Mouse (Mus musculus): ENCODE measurements around the gene Cklf. TPM values are rescaled to one million over a fixed set of nuclear protein-coding genes. Genes with fewer than 3 reads are reported as not detected.
"Not testable (repeated sequence)": the region's sequence is repeated elsewhere in the genome, so short reads cannot be mapped to it uniquely, and the experiment has no call there.

Gene Cklf
- polyA plus RNA-seq, 1 experiment from 2014 or later = 32.5 TPM

DNA sequence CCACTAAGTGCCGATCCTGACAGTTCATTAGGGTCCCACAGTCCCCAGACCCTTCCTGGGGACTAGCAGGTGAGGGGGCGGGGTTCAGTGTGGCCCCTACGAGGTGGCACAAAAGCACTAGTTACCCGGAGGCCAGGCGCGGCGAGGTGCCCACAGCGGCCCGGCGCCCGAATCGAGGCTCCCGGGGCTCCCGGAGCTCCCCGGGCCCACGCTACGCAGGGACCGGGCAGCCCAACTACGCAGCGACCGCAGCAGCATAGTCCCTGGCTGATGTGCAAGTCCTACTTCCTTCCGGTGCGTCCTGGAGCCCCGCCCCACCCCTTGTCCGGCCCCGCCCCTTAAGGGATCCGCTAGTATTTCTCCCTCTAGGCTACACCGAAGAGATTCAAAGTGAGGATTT, 2.4 kb upstream of the Cklf start, which contains the start of gene Tk2:
Tk2 (minus strand) TSS at position 283 of the 400 bp plus-strand sequence.
- 0% methylated on average over 28 of the region's 28 CpGs for WGBS
- DNase-seq (ENCODE audit: low spot score) = peak; percentile 83
- Histone ChIP-seq H3K36me3 (ENCODE audit: control insufficient read depth, insufficient read depth, low read length) (no peaks in the 10 kb centered on the region), H3K4me1 (replicated peaks; ENCODE audit: control insufficient read depth, insufficient read depth, low read length) (peaks cover 17% of the 10 kb centered on the region), H3K4me2 (peak within 1 kb of the TSS; percentile 79), H3K27me3 (replicated peaks; ENCODE audit: control insufficient read depth, insufficient read depth, low read length) (no peaks in the 10 kb centered on the region), H3K27ac (ENCODE audit: low read depth, low read length) (no peak within 1 kb of the TSS), H3K4me3 (ENCODE audit: low read depth, low read length) (peak within 1 kb of the TSS; percentile 66), H3K9ac (ENCODE audit: low read depth, low read length) (peak within 1 kb of the TSS; percentile 77), H3K9me3 (ENCODE audit: control insufficient read depth, low read length) (no peaks in the 10 kb centered on the region)
- ATAC-seq (replicated peaks; ENCODE audit: low FRiP score) = peak; percentile 87

DNA sequence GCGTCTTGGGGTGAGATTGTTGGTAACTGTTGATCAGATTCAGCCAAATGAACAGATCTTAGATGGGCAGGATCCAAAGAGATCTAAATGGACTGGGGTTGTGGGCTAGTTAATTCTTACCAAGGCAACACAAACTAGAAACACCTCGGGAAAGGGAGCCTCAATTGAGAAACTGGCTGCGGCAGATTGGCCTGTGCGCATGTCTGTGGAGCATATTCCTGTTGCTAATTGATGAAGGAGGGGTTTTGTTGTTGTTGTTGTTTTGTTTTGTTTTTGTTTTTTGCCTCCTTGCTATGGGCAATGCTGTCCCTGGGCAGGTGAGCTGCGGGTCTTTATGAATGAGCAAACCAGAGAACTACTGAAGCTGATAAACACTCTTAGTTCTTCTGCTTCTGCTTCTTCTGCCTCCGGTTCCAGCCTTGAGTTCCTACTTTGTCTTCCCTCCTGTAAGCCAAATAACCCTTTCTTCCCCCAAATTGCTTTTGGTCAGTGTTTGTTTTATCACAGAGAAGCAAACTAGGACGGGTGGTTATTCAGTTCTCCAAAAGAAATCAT, 1.1 kb upstream of the Cklf start:
- 78% methylated on average over 7 of the region's 7 CpGs for WGBS
- H3K4me1 ChIP-seq (replicated peaks; ENCODE audit: control insufficient read depth, insufficient read depth, low read length) = peaks cover 17% of the 10 kb centered on the region
- no peak overlapping the region for H3K4me3 ChIP-seq (ENCODE audit: low read depth, low read length)
- H3K9ac ChIP-seq (ENCODE audit: low read depth, low read length) = no peak overlapping the region
- no peaks in the 10 kb centered on the region for H3K36me3 ChIP-seq (ENCODE audit: control insufficient read depth, insufficient read depth, low read length)
- H3K27me3 ChIP-seq (replicated peaks; ENCODE audit: control insufficient read depth, insufficient read depth, low read length) = no peaks in the 10 kb centered on the region
- no peaks in the 10 kb centered on the region for H3K9me3 ChIP-seq (ENCODE audit: control insufficient read depth, low read length)
- no peak for ATAC-seq (replicated peaks; ENCODE audit: low FRiP score)
- no peak for DNase-seq (ENCODE audit: low spot score)
- no peak overlapping the region for H3K27ac ChIP-seq (ENCODE audit: low read depth, low read length)
- H3K4me2 ChIP-seq = no peak overlapping the region

DNA sequence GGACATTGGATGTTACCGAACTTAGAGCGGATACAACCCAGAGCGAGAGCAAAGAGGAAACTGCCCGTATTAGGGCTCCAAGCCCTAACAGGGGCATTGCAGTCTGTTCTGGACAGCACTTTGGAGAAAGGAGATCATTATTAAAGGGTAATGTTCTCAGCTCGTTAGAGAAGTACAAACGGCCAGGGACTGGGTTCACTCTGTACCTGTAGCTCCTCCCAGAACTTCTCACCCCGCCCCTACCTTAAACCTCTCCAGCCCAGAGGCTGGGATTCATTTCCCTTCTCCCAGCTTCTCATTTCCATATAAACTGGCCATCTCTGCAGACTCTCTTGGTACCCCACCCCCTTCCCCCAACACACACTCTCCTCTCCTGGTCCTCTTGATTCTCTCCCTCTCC, 800 bp downstream of the Cklf start:
- Histone ChIP-seq H3K4me2 (peak overlapping the region; percentile 91), H3K27ac (ENCODE audit: low read depth, low read length) (no peak overlapping the region), H3K4me1 (replicated peaks; ENCODE audit: control insufficient read depth, insufficient read depth, low read length) (peaks cover 17% of the 10 kb centered on the region), H3K9me3 (ENCODE audit: control insufficient read depth, low read length) (no peaks in the 10 kb centered on the region), H3K36me3 (ENCODE audit: control insufficient read depth, insufficient read depth, low read length) (no peaks in the 10 kb centered on the region), H3K4me3 (ENCODE audit: low read depth, low read length) (peak overlapping the region; percentile 67), H3K9ac (ENCODE audit: low read depth, low read length) (peak overlapping the region; percentile 68), H3K27me3 (replicated peaks; ENCODE audit: control insufficient read depth, insufficient read depth, low read length) (no peaks in the 10 kb centered on the region)
- ATAC-seq (replicated peaks; ENCODE audit: low FRiP score) (no peak), DNase-seq (ENCODE audit: low spot score) (no peak)
- 0% methylated on average over 7 of the region's 7 CpGs for WGBS

DNA sequence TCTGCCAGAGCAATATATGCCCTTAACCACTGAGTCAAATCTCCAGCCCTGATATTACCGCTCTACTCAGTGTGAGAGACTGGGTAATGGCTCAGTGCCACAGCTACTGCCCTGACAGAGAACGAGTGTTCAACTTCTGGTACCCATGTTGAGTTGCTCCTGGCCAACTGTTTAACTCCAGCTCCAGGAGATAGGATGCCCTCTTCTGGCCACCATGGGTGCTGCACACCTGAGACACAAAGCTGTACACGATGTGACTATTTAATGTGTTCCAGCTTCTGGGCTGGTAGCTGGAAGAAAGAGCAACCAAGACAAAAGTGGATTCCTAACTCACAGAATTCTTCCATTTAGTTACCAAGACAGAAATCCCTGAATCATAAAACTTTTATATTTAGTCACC, 2.4 kb downstream of the Cklf start:
- ATAC-seq (replicated peaks; ENCODE audit: low FRiP score) (no peak), DNase-seq (ENCODE audit: low spot score) (peak; percentile 34)
- H3K4me2 ChIP-seq = no peak overlapping the region
- no peak overlapping the region for H3K4me3 ChIP-seq (ENCODE audit: low read depth, low read length)
- H3K9ac ChIP-seq (ENCODE audit: low read depth, low read length) = no peak overlapping the region
- no peak overlapping the region for H3K27ac ChIP-seq (ENCODE audit: low read depth, low read length)
- no peaks in the 10 kb centered on the region for H3K27me3 ChIP-seq (replicated peaks; ENCODE audit: control insufficient read depth, insufficient read depth, low read length)
- H3K9me3 ChIP-seq (ENCODE audit: control insufficient read depth, low read length) = no peaks in the 10 kb centered on the region
- WGBS = 77% methylated on average over 3 of the region's 3 CpGs
- H3K4me1 ChIP-seq (replicated peaks; ENCODE audit: control insufficient read depth, insufficient read depth, low read length) = peaks cover 7% of the 10 kb centered on the region; the same call in 1 of the 2 replicates
- H3K36me3 ChIP-seq (ENCODE audit: control insufficient read depth, insufficient read depth, low read length) = peaks cover under 1% of the 10 kb centered on the region

DNA sequence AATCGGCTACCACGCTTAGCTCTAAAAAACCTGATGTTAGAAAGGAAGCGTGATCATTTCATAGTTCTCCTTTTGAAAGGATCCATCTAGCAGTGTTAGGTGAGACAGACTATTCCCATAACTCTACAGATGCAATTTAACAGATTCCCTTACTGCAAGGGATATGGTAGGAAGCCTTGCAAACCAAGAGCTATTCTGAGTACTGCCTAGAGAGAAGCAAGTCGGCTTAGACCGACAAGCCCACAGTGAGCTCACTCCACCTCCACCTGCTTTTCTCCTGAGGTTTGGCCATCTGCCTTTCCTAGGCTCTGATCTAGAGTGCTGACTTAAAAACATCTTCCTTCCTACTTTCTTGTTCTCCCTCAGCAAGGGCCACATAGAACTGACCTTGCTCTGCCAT, 11.1 kb downstream of the Cklf start:
- H3K4me2 ChIP-seq; H3K27me3 ChIP-seq (replicated peaks; ENCODE audit: control insufficient read depth, insufficient read depth, low read length); ATAC-seq (replicated peaks; ENCODE audit: low FRiP score): not testable (repeated sequence)

DNA sequence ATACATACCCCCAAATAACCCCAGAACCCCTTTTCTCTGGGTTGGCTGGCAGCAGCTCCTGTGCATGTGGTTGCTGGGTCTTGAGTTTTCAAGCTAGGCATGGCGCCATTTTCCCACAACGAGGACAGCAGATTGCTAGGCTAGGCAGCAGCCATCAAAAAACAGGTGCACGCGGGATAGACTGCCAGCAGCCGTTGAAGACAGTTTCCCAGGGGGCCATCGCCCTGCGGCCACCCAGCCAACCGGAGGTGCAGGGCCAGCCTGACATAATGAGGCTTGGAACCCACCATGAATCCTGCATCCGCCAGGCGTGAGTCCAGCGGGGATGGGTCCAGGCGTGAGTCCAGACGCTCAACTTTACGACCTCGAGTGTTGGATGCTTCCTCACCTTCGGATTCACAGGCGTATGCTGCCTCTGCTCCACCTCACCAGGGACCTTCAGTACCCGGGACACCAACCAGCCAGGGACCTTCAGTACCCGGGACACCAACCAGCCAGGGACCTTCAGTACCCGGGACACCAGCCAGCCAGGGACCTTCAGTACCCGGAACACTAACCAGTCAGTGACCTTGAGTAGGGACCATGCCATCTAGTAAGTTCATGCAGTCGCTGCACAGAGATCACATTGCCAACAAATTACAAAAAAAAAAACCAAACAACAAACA, 13.7 kb downstream of the Cklf start:
- DNase-seq (ENCODE audit: low spot score); H3K27ac ChIP-seq (ENCODE audit: low read depth, low read length); ATAC-seq (replicated peaks; ENCODE audit: low FRiP score); H3K4me2 ChIP-seq; H3K4me1 ChIP-seq (replicated peaks; ENCODE audit: control insufficient read depth, insufficient read depth, low read length); H3K4me3 ChIP-seq (ENCODE audit: low read depth, low read length); H3K9me3 ChIP-seq (ENCODE audit: control insufficient read depth, low read length); H3K27me3 ChIP-seq (replicated peaks; ENCODE audit: control insufficient read depth, insufficient read depth, low read length); H3K36me3 ChIP-seq (ENCODE audit: control insufficient read depth, insufficient read depth, low read length); H3K9ac ChIP-seq (ENCODE audit: low read depth, low read length): not testable (repeated sequence)
- WGBS = 96% methylated on average over 22 of the region's 22 CpGs

More for the DNA sequence above, 11.1 kb downstream of the Cklf start:
- not testable (repeated sequence) for H3K9ac ChIP-seq (ENCODE audit: low read depth, low read length); H3K27ac ChIP-seq (ENCODE audit: low read depth, low read length); H3K4me1 ChIP-seq (replicated peaks; ENCODE audit: control insufficient read depth, insufficient read depth, low read length); H3K9me3 ChIP-seq (ENCODE audit: control insufficient read depth, low read length); DNase-seq (ENCODE audit: low spot score); H3K4me3 ChIP-seq (ENCODE audit: low read depth, low read length)
- WGBS = 93% methylated on average over 5 of the region's 5 CpGs
- H3K36me3 ChIP-seq (ENCODE audit: control insufficient read depth, insufficient read depth, low read length) = peaks cover 15% of the 10 kb centered on the region

DNA sequence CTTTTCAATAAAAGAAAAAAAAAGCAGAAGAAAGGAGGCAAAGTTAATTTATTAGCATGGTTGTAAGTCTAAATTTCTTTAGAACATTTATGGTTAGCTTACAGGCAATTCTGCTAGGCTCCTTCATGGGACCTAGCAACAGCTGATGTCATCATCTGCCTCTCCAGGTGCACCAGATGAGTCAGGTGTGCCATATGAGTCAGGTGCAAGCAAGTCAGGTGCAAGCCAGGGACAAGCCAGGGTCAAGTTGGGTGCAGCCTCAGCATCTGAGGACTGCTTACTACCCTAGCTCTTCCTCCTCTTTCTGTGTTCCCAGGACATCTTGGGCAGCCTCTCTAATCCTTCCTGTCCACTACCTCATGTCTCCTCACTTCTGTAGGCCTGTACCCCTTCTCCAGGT, 17.7 kb downstream of the Cklf start:
- peaks cover 5% of the 10 kb centered on the region for H3K36me3 ChIP-seq (ENCODE audit: control insufficient read depth, insufficient read depth, low read length)
- H3K27me3 ChIP-seq (replicated peaks; ENCODE audit: control insufficient read depth, insufficient read depth, low read length) = no peaks in the 10 kb centered on the region
- no peak overlapping the region for H3K9ac ChIP-seq (ENCODE audit: low read depth, low read length)
- no peaks in the 10 kb centered on the region for H3K4me1 ChIP-seq (replicated peaks; ENCODE audit: control insufficient read depth, insufficient read depth, low read length)
- ATAC-seq (replicated peaks; ENCODE audit: low FRiP score) (no peak), DNase-seq (ENCODE audit: low spot score) (no peak)
- H3K4me2 ChIP-seq = no peak overlapping the region
- H3K27ac ChIP-seq (ENCODE audit: low read depth, low read length) = no peak overlapping the region
- no peak overlapping the region for H3K4me3 ChIP-seq (ENCODE audit: low read depth, low read length)
- H3K9me3 ChIP-seq (ENCODE audit: control insufficient read depth, low read length) = no peaks in the 10 kb centered on the region

DNA sequence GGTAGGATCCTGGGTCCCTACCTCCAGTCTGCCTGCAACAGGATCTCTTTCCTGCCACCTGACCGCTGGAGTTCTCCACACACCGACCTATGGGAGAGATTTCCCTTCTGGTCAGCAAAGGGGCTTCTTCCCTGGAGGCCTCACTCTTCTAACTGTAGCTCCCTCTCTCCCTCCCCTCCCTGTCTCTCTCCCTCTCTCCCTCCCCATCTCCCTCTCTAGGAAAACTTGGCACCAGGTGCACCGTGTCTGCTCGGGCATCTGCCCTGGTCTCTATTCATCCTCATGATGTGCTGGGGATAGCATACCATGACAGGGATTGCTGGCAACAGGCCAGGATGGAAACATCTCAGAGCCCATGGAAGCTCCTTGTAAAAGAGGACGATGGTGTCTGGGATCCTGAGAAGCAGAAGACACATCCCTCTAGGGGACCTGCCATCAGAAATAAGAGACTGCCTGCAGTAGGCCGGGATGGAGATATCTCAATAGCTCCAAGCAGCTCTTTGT, 18.3 kb downstream of the Cklf start:
- WGBS = 83% methylated on average over 6 of the region's 6 CpGs
- ATAC-seq (replicated peaks; ENCODE audit: low FRiP score) (no peak), DNase-seq (ENCODE audit: low spot score) (no peak)
- Histone ChIP-seq H3K4me2 (no peak overlapping the region), H3K27me3 (replicated peaks; ENCODE audit: control insufficient read depth, insufficient read depth, low read length) (no peaks in the 10 kb centered on the region), H3K27ac (ENCODE audit: low read depth, low read length) (no peak overlapping the region), H3K36me3 (ENCODE audit: control insufficient read depth, insufficient read depth, low read length) (peaks cover under 1% of the 10 kb centered on the region; the same call in 1 of the 2 replicates), H3K9ac (ENCODE audit: low read depth, low read length) (no peak overlapping the region), H3K4me1 (replicated peaks; ENCODE audit: control insufficient read depth, insufficient read depth, low read length) (no peaks in the 10 kb centered on the region), H3K4me3 (ENCODE audit: low read depth, low read length) (no peak overlapping the region), H3K9me3 (ENCODE audit: control insufficient read depth, low read length) (no peaks in the 10 kb centered on the region)

DNA sequence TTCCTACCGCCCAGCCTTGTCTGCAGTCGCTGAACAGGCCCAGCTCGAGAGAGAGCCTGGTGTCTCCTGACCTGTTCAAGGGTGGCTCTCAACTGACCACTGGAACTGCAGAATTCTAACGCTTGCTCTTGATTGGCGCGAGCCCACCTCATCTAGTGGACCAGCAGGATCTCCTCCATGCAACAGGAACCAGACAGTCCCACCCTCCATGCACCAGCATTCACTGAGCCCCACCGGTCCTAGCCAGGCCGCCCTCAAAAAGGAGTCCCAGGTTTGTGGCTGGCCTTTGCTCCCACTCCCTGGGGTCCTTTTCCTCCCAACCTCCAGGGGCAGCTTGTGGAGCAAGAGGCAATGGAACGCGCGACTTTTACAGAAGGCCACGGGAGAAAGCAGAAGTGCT, 42.4 kb downstream of the Cklf start, which contains the start of gene Cmtm2a:
Cmtm2a (minus strand) TSS at position 101 of the 400 bp plus-strand sequence.
- not testable (repeated sequence) for H3K9me3 ChIP-seq (ENCODE audit: control insufficient read depth, low read length); H3K4me3 ChIP-seq (ENCODE audit: low read depth, low read length); H3K27ac ChIP-seq (ENCODE audit: low read depth, low read length); H3K36me3 ChIP-seq (ENCODE audit: control insufficient read depth, insufficient read depth, low read length); DNase-seq (ENCODE audit: low spot score); H3K4me1 ChIP-seq (replicated peaks; ENCODE audit: control insufficient read depth, insufficient read depth, low read length); H3K27me3 ChIP-seq (replicated peaks; ENCODE audit: control insufficient read depth, insufficient read depth, low read length); H3K9ac ChIP-seq (ENCODE audit: low read depth, low read length); H3K4me2 ChIP-seq; ATAC-seq (replicated peaks; ENCODE audit: low FRiP score)
- WGBS = 85% methylated on average over 12 of the region's 12 CpGs

All from liver, embryonic 11.5 days (tissue).